Mouse (Mus musculus): Measurements from ENCODE around the gene Corin. TPM values are rescaled to one million over a fixed set of nuclear protein-coding genes. Genes with fewer than 3 reads are reported as not detected.

The Corin gene
- polyA plus RNA-seq, 1 experiment from 2014 or later, result 1.1 TPM

- Histone ChIP-seq H3K27ac (ENCODE audit: low read depth, low read length) (no peak overlapping the region), H3K4me3 (ENCODE audit: low read length) (no peak overlapping the region), H3K36me3 (ENCODE audit: control insufficient read depth, insufficient read depth, low read length) (no peaks in the 10 kb centered on the region), H3K27me3 (replicated peaks; ENCODE audit: control insufficient read depth, insufficient read depth, low read length) (no peaks in the 10 kb centered on the region), H3K4me1 (ENCODE audit: control insufficient read depth, insufficient read depth, low read depth, low read length) (no peaks in the 10 kb centered on the region), H3K9me3 (ENCODE audit: control insufficient read depth, low read length) (no peaks in the 10 kb centered on the region), H3K9ac (ENCODE audit: low read depth, low read length) (no peak overlapping the region), H3K4me2 (ENCODE audit: low read length) (no peak overlapping the region)
- no peak for ATAC-seq
- 79% methylated on average over 3 of the region's 3 CpGs for WGBS
These were observed 245.0 kb downstream of the Corin start for GRCm38 (mm10) chr5:72259298-72259621.

DNA sequence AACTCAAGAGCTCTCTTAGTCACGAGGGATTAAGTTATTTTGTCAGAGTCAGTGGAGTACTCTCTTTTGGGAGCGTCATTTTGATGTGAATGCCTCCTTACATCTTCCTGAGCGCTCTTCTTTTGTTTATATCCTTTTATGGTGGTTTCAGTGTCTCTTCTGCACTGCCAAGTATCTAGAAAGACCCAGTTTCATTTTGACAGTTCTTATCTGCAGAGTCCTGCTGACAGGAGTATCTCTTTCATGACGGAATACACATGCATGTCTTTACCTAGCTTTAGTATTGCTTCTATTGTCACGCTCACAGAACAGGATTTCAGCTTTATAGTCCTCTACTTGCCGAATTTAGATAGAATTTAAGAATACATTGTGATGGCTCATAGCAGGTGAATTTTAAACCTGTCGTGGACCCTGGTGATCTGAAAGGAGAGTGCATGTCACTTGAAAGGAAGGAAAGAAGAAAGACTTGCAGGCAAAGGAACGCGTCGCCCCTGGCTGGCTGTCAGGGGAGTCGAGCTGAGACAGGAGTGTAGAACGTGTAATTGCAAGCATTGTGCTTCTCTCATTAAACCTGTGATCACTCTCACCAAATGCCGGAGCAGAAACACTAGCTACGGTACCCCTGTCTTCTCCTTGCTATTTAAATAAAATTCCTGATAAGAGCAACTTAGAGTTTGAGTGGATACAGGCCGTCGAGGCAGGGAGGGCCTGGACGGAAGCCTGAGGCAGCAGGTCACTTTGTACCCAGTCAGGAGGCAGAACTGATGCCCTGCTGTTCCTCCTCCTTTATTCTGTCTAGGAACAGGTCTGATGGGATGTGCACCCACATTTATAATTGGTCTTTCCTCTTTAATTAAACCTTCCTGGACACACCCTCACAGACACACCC is 245.6 kb downstream of the Corin start:
- no peak for ATAC-seq
- no peak overlapping the region for H3K27ac ChIP-seq (ENCODE audit: low read depth, low read length)
- no peak overlapping the region for H3K4me2 ChIP-seq (ENCODE audit: low read length)
- no peak overlapping the region for H3K4me3 ChIP-seq (ENCODE audit: low read length)
- H3K9ac ChIP-seq (ENCODE audit: low read depth, low read length), result no peak overlapping the region
- H3K36me3 ChIP-seq (ENCODE audit: control insufficient read depth, insufficient read depth, low read length), result no peaks in the 10 kb centered on the region
- no peaks in the 10 kb centered on the region for H3K9me3 ChIP-seq (ENCODE audit: control insufficient read depth, low read length)
- no peaks in the 10 kb centered on the region for H3K4me1 ChIP-seq (ENCODE audit: control insufficient read depth, insufficient read depth, low read depth, low read length)
- no peaks in the 10 kb centered on the region for H3K27me3 ChIP-seq (replicated peaks; ENCODE audit: control insufficient read depth, insufficient read depth, low read length)
- 83% methylated on average over 17 of the region's 17 CpGs for WGBS

GRCm38 (mm10) chr5:72257084-72257483 is 247.2 kb downstream of the Corin start:
- Histone ChIP-seq H3K4me1 (ENCODE audit: control insufficient read depth, insufficient read depth, low read depth, low read length) (no peaks in the 10 kb centered on the region), H3K27me3 (replicated peaks; ENCODE audit: control insufficient read depth, insufficient read depth, low read length) (no peaks in the 10 kb centered on the region), H3K9me3 (ENCODE audit: control insufficient read depth, low read length) (no peaks in the 10 kb centered on the region), H3K36me3 (ENCODE audit: control insufficient read depth, insufficient read depth, low read length) (no peaks in the 10 kb centered on the region), H3K4me2 (ENCODE audit: low read length) (no peak overlapping the region), H3K9ac (ENCODE audit: low read depth, low read length) (no peak overlapping the region), H3K27ac (ENCODE audit: low read depth, low read length) (no peak overlapping the region), H3K4me3 (ENCODE audit: low read length) (no peak overlapping the region)
- WGBS, result 83% methylated on average over 10 of the region's 10 CpGs
- no peak for ATAC-seq

- Histone ChIP-seq H3K9ac (ENCODE audit: low read depth, low read length) (no peak overlapping the region), H3K9me3 (ENCODE audit: control insufficient read depth, low read length) (no peaks in the 10 kb centered on the region), H3K4me2 (ENCODE audit: low read length) (no peak overlapping the region), H3K27me3 (replicated peaks; ENCODE audit: control insufficient read depth, insufficient read depth, low read length) (no peaks in the 10 kb centered on the region), H3K36me3 (ENCODE audit: control insufficient read depth, insufficient read depth, low read length) (no peaks in the 10 kb centered on the region), H3K4me3 (ENCODE audit: low read length) (no peak overlapping the region), H3K4me1 (ENCODE audit: control insufficient read depth, insufficient read depth, low read depth, low read length) (no peaks in the 10 kb centered on the region), H3K27ac (ENCODE audit: low read depth, low read length) (no peak overlapping the region)
- no peak for ATAC-seq
- 91% methylated on average over 10 of the region's 10 CpGs for WGBS
These were observed 249.3 kb downstream of the Corin start for GRCm38 (mm10) chr5:72254958-72255357.

- no peak overlapping the region for H3K27ac ChIP-seq (ENCODE audit: low read depth, low read length)
- no peak overlapping the region for H3K4me2 ChIP-seq (ENCODE audit: low read length)
- no peak overlapping the region for H3K4me3 ChIP-seq (ENCODE audit: low read length)
- H3K27me3 ChIP-seq (replicated peaks; ENCODE audit: control insufficient read depth, insufficient read depth, low read length), result no peaks in the 10 kb centered on the region
- H3K36me3 ChIP-seq (ENCODE audit: control insufficient read depth, insufficient read depth, low read length), result no peaks in the 10 kb centered on the region
- no peak overlapping the region for H3K9ac ChIP-seq (ENCODE audit: low read depth, low read length)
- WGBS, result 100% methylated on average over 1 of the region's 1 CpGs
- H3K9me3 ChIP-seq (ENCODE audit: control insufficient read depth, low read length), result no peaks in the 10 kb centered on the region
- H3K4me1 ChIP-seq (ENCODE audit: control insufficient read depth, insufficient read depth, low read depth, low read length), result no peaks in the 10 kb centered on the region
- no peak for ATAC-seq
These were observed 254.1 kb downstream of the Corin start for GRCm38 (mm10) chr5:72250180-72250579.

Other genes with a start within 250 kb of the Corin start
- gene Nfxl1, start 55.2 kb upstream of the Corin start, polyA plus RNA-seq (2015; fragmentation: Nextera tagmentation; extraction: Ambion mirVana), result 9.3 and 11.6 TPM in 2 replicates
- gene Zar1, start 76.8 kb upstream of the Corin start, polyA plus RNA-seq (2015; fragmentation: Nextera tagmentation; extraction: Ambion mirVana), result 4.4 and 5.4 TPM in 2 replicates
- gene Gm5868, start 83.1 kb upstream of the Corin start, polyA plus RNA-seq (2015; fragmentation: Nextera tagmentation; extraction: Ambion mirVana), result 8.3 and 8.4 TPM in 2 replicates
- gene Cnga1, start 139.8 kb upstream of the Corin start, polyA plus RNA-seq (2015; fragmentation: Nextera tagmentation; extraction: Ambion mirVana), result not detected in 2 replicates
- 0.64 and 1.9 TPM in 2 replicates for gene Nipal1, start 143.3 kb upstream of the Corin start, polyA plus RNA-seq (2015; fragmentation: Nextera tagmentation; extraction: Ambion mirVana)
- gene Txk, start 248.3 kb upstream of the Corin start, polyA plus RNA-seq (2015; fragmentation: Nextera tagmentation; extraction: Ambion mirVana), result 0.22 and 0.23 TPM in 2 replicates